Mouse (Mus musculus) fat pad, adult 2 months (tissue): ENCODE data around the gene Prr36.

Source experiments
- DNase-seq: peaks from one replicate; pipeline ENCODE4 v3.0.0-alpha.2; 2011; ENCODE audit warnings: low read depth, low spot score; ENCODE audit errors: extremely low read depth

Gene Prr36

GRCm38 (mm10) chr8:4239193-4239890 is 22.1 kb upstream of the Prr36 start:
- no peak for DNase-seq

DNA sequence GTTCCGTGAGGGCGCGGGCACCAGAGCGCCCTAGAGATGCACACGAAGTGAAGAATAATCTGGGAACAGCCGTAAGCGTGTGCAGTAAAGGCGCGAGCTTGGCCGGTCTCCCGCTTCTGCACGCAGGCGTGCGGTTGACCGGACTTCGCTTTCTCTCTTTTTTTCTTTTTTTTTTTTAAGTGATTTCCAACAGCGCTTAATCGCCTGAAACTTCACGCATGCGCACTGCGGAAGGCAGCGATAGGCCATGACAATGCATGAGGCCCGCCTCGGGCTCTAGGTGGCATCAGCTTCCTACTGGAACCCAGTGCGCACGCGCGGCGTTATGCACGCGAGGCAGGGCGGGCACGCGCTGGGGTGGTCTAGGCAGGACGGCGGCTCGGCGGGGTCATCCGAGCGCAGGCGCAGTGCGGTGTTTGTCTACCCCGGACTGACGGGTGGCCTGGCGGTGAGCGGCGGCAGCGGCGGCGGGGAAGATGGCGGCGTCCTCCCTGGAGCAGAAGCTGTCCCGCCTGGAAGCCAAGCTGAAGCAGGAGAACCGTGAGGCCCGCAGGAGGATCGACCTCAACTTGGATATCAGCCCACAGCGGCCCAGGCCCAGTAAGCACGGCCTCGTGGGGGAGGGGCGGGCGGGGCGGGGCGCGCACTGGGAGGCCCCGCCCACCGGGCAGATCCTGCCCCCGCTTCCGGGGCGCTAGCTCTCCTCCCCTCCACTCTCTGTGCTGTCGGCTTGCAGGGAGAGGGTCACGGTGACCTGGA is 21.4 kb upstream of the Prr36 start, which contains the start of the genes Map2k7 and Gm49320:
Gene Map2k7, plus strand, starts transcription at position 307 of the 759 bp plus-strand sequence.
Gene Gm49320, plus strand, starts transcription at position 432 of the 759 bp plus-strand sequence.
- peak; percentile 46 for DNase-seq

- DNase-seq = no peak
Measured at GRCm38 (mm10) chr8:4237814-4238433, 20.7 kb upstream of the Prr36 start.

DNA sequence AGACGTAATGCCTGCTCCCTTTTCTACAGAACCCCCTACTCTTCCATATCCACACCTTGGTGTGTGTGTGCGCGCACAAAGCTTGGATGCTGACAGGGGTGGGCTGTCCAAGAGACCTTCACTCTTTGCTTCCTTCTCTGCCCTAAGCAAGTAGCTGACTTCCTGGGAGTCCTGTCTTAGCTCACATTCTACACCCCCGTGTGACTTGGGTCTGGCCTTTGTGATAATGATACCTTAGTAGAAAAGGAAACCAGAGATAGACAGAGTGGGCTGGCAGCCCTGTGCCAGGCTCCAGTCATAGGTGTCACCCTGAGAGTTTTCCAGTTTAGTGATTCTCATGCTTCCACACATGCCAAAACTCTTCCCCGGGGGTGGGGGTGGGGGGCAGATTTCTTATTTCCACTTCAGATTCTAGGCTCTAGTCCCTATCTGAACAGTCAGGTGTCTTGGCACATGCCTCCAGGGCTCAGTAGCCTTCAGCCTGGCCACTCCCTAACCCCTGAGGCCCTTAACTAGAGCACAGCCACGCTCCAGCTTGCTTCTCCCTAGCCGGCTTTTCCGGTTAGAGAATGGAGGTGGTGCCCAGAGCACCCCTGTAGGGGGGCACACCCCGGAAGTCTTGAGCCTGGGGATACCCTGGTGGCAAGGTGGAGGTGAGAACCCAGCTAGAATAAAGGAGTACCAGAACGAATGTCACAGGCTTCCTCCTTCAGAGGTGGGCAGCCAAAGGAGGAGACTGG is 13.5 kb upstream of the Prr36 start:
- no peak for DNase-seq

DNA sequence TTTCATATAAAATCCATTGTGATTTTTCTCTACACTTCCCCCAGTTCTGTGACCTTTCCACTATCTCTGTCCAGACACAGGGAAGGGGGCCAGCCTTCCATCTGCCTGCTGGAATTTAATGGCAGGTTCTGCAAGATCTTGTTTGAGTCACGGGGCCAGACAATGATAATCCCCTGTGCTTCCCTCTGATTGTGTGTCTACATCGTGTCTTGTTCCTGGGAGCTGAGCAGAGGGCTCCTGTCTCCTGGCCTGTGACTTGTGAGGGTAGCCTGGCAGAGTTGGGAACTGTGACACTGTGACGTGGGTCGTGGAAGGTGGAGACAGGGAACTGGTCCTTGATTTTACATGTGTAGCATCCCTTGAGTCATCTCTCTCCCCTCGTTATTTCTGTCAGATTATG is 12.5 kb upstream of the Prr36 start:
- DNase-seq = no peak

DNA sequence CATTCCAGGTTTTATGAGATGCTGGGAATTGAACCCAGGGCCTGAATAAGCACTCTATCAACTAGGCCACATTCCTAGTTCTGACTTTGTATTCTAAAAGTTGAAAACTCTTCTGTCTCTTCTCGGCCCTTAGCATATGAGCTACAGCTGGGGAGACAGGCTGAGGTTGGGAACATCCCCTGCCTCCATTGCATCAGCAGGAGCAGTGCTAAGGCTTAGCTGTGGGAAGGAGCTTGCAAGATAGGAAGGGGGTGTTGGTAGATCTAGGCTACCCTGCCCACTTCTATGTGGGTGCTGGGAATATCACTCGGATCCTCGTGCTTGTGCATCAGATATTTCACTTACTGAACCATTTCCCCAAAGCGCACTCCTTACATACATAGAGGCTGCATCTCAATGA is 10.7 kb upstream of the Prr36 start:
- DNase-seq = no peak

DNA sequence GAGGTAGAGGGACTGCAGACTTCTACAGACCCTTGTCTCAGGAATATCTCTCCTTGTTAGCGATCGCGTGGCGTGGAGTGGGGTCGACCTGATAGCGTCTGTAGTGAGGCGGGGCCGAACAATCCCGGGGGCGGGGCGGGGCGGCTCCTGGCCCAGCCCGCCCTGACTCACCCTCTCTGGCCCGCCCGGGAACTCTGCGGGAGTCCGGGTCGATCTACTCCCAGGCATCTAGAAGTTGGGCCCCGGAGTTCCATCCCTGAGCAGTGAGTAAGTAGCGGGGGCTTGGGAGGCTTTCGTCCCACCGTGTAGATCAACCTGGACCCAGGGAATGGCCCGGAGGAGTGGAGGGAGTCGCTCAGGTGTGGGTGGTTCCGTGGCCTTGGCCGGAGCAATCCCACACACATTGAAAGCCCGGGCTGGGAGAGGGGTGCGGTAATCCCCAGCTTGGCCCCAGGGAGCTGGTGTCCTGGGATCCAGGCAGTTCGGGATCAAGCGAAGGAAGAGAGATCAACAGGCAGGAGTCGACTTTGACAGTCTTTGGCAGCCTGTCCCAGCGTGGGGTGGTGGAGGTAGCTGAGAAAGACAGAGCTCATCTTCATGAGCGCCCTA is 9.6 kb upstream of the Prr36 start, which contains the start of gene Lrrc8e:
Gene Lrrc8e, plus strand, starts transcription at position 89 of the 609 bp plus-strand sequence.
- no peak for DNase-seq

DNA sequence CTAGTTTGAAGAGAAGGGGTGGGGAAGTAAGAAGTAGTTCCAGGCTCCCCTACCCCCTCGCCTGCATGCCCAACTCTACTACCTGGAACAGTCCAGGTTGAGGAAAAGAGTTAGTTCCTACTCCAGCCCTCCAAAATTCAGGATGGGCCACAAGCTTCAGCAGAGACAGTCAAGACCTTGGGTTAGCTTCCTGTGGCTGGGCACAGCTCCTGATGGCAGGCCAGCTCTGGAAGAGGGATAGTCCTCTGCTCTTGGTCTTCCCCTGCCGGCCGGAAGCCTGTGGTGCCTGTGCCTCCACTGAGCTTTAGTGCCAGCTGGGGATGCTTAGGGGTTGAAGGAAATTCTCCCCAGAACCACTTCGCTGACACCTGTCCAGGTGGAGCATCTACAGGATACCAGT is 9.1 kb upstream of the Prr36 start:
- DNase-seq = no peak

- no peak for DNase-seq
Measured at GRCm38 (mm10) chr8:4222059-4222458, 4.8 kb upstream of the Prr36 start.

GRCm38 (mm10) chr8:4219617-4220016 is 2.4 kb upstream of the Prr36 start:
- DNase-seq = no peak

GRCm38 (mm10) chr8:4216296-4216695 is 963 bp downstream of the Prr36 start:
- DNase-seq = no peak

- DNase-seq = no peak
Measured at GRCm38 (mm10) chr8:4214006-4214980, 3.0 kb downstream of the Prr36 start.

- DNase-seq = no peak
Measured at GRCm38 (mm10) chr8:4213210-4214005, 3.9 kb downstream of the Prr36 start.

DNA sequence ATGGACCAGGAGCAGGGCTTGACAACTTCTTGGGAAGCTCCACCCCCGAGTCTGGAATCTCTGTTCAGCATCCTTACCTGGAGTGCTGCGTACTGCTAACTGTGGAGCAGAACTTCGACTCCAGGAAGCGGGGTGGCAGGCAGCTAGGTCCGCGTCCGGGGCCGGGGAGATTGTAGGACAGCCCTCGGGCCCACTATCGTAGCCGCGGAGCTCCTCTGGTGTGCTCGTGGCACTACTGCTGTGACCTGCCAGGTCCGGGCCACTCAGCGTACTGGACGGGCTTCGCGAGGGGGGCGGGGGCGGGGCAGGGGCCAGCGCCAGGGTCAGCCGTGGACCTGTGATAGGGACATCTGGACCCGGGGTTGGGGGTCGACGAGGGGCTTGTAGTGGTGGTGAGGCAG is 4.5 kb downstream of the Prr36 start:
- DNase-seq = no peak

DNA sequence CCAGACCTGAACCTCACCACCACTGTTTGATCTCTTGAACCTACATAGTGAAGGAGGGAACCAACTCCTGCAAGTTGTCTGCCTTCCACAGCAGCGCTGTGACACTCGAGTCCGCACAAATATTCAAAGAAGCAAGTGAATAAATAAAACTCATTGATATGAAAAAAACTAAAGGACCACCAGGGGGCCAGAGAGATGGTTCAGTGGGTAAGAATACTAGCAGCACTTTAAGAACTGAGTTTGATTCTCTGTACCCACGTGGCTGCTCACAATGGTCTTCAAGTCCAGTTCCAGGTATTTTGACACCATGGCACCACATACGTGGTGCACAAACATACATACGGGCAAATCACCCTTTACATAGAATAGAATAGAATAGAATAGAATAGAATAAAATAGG is 6.2 kb downstream of the Prr36 start:
- no peak for DNase-seq

DNA sequence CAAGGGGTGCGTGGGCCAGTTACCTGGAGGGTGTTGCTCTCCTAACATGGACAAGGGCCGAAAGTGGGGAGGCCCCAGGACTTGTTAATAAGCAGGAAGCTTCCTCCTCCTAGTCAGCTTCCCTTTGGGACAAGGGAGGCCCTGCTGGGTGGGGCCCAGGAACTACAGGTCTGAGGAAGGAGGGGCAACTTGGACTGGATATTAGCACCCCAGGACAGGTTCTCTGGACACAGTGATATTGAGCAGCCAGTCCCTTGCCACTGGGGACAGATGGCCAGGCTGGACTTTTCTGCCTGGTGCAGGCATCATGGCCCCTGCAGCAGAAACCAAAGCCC is 10.3 kb downstream of the Prr36 start:
- DNase-seq = no peak

- no peak for DNase-seq
Measured at GRCm38 (mm10) chr8:4206182-4207015, 10.9 kb downstream of the Prr36 start.
